Comparison of ENCODE assay signal across 8 mouse cellular contexts in the genomic region with DNA sequence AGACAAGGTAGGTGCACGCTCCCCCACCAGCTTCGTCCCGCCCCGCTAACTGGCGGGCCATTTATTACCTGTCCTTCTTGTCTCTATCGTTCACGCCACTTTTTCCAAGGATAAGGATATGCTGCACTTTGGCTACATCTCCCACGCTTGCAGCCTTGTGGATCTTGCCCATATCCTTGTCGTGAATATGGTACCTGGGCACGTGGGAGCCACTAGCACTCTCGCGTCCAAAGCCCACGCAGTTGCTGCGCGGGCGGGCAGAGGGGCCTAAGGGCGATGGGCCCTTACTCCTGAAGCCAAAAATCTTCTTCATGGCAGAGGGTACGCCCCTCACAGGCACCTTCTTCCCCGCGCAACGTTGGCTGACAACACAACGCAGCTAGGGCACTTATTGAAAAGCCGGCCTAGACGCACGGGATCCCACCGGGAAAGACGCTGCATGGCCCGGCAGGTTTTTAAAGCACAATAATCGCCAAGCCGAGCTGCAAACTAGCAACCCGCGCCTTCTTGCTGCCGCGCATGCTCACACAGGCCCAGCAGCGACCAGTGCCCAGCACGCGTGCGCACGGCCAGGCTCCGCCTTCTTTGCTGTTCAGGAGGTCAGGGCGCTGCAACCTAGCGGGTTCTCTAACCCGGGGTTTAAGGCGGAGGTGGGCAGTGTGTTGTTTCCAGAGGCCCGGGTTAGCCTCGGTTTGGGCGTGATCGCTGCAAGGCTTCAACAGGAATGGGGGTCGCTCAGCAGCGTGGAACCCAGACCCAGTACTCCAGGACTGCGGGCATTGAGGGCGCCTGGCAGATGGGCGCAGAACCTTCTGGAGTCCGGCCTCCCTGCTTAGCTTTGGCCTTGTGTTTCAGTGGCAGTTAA. TPM values are rescaled to one million over a fixed set of nuclear protein-coding genes. Genes with fewer than 3 reads are reported as not detected.
A peak's percentile ranks its signal among the peaks of the same experiment; 100 is the strongest.
DNase-seq lines count a peak whose midpoint lies in the region; ATAC-seq lines count a peak whose summit lies in the region.

A gene (minus strand): TSS at position 482 of the 865 bp plus-strand sequence.

- DNase-seq in ES-CJ7 (ENCODE audit: low read depth, low spot score) = peak; percentile 96
- DNase-seq in cerebellum, adult 11 months = peak; percentile 95
- peak; percentile 94 for DNase-seq in forebrain, embryonic 14.5 days (ENCODE audit: low spot score)
- peak; percentile 94 to 95 for DNase-seq in heart, postnatal 14 days
- peak; percentile 89 for DNase-seq in layer of hippocampus, adult 11-12 months (ENCODE audit: low spot score)
- peak; percentile 92 to 94 for DNase-seq in lung, adult 18-20 months
- DNase-seq in testis, postnatal 14 days (ENCODE audit: low spot score) = peak; percentile 92

- peak within 1 kb of the TSS; percentile 87 for H3K9ac ChIP-seq in forebrain, embryonic 14.5 days (ENCODE audit: low read length)
- peak within 1 kb of the TSS; percentile 77 for H3K9ac ChIP-seq in neural tube, embryonic 15.5 days (replicated peaks)

- no peaks in the 10 kb centered on the region for H3K27me3 ChIP-seq in forebrain, embryonic 14.5 days (replicated peaks; ENCODE audit: control insufficient read depth, insufficient read depth, low read length)
- no peaks in the 10 kb centered on the region for H3K27me3 ChIP-seq in neural tube, embryonic 15.5 days (replicated peaks)

- H3K9me3 ChIP-seq in forebrain, embryonic 14.5 days (replicated peaks; ENCODE audit: control insufficient read depth, low read length) = no peaks in the 10 kb centered on the region
- no peaks in the 10 kb centered on the region for H3K9me3 ChIP-seq in neural tube, embryonic 15.5 days (replicated peaks)

- peak within 1 kb of the TSS; percentile 73 for H3K4me3 ChIP-seq in forebrain, embryonic 14.5 days (ENCODE audit: low read depth, low read length)
- H3K4me3 ChIP-seq in neural tube, embryonic 15.5 days (replicated peaks) = peak within 1 kb of the TSS; percentile 70

- WGBS in forebrain, embryonic 14.5 days = 5% methylated on average over 54 of the region's 54 CpGs
- 5% methylated on average over 54 of the region's 54 CpGs for WGBS in neural tube, embryonic 15.5 days

- H3K4me2 ChIP-seq in forebrain, embryonic 14.5 days (ENCODE audit: low read length) = peak within 1 kb of the TSS; percentile 95
- peak within 1 kb of the TSS; percentile 89 for H3K4me2 ChIP-seq in neural tube, embryonic 15.5 days

- peaks cover 15% of the 10 kb centered on the region for H3K4me1 ChIP-seq in forebrain, embryonic 14.5 days (ENCODE audit: control insufficient read depth, insufficient read depth, low read length)
- H3K4me1 ChIP-seq in neural tube, embryonic 15.5 days = peaks cover 38% of the 10 kb centered on the region

- H3K36me3 ChIP-seq in forebrain, embryonic 14.5 days (ENCODE audit: control insufficient read depth, insufficient read depth, low read length) = peaks cover 22% of the 10 kb centered on the region
- peaks cover 16% of the 10 kb centered on the region for H3K36me3 ChIP-seq in neural tube, embryonic 15.5 days

- peak within 1 kb of the TSS; percentile 65 for H3K27ac ChIP-seq in forebrain, embryonic 14.5 days (ENCODE audit: low read depth, low read length)
- H3K27ac ChIP-seq in neural tube, embryonic 15.5 days (replicated peaks) = peak within 1 kb of the TSS; percentile 88

- intact Hi-C loops in heart, postnatal 14 days (cut with DNase I) = no loop called here

- ATAC-seq in forebrain, embryonic 14.5 days = peak; percentile 97
- peak; percentile 96 for ATAC-seq in neural tube, embryonic 15.5 days (ENCODE audit: low FRiP score)

RNA-seq across cellular contexts. Expression of the gene that starts here (rescaled TPM):
- polyA plus RNA-seq in forebrain, embryonic 14.5 days (2014; fragmentation: Nextera tagmentation; extraction: Ambion mirVana) = 12.9 and 17.3 TPM in 2 replicates
- total RNA-seq in heart, postnatal 14 days (2021) = 1 to 10 TPM; 2.4 to 4.1 TPM
- polyA plus RNA-seq in neural tube, embryonic 15.5 days (2015; fragmentation: Nextera tagmentation; extraction: Ambion mirVana) = 15.6 and 19.4 TPM in 2 replicates

Comparison
In these comparisons a context has a peak if more than half of its experiments do, and no peak if none do; other contexts are left out.
1. Peak in every context shown above with its lines: DNase-seq, ATAC-seq, H3K4me3 ChIP-seq and H3K27ac ChIP-seq.